In the genomic region with DNA sequence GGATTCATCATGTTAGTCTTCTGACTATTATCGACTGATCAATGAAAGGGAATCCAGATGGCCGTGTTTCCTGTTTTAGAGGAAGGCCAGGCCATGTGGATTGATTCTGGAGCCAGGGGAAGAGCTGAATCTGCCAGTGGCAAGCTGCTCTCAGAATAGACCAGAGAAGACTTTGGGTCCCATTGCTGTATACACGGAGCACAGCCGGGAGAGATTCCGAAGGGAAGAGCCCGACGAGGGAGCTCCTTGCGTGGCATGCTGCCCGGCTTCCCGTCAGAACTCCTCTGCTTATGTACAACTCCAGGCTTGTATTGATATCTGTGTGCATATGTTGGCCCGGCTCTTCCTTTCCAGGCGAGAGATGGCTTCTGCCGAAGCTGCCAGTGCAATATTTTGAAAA, we compare ENCODE assay signal across 14 mouse cellular contexts.
DNase-seq lines count a peak whose midpoint lies in the region; ATAC-seq and TF ChIP-seq lines count a peak whose summit lies in the region.
"Had no signal": no experiment of that assay in that cellular context is flagged by ENCODE, and none has a peak within 500 bp of the region (broad histone marks: within the 10 kb centered on the region; RNA-seq: fewer than 3 reads in every experiment).

No protein-coding gene starts in this region.

- no peak overlapping the region for H3K27ac ChIP-seq in forebrain, embryonic 16.5 days (ENCODE audit: low read length)
- H3K27ac ChIP-seq: liver, embryonic 12.5 days; stomach, embryonic 15.5 days had no signal

- peak; percentile 90 for ATAC-seq in forebrain, embryonic 16.5 days
- ATAC-seq: hindbrain, embryonic 16.5 days; liver, embryonic 12.5 days had no signal

- no peaks in the 10 kb centered on the region for H3K27me3 ChIP-seq in forebrain, embryonic 16.5 days (replicated peaks; ENCODE audit: control insufficient read depth, insufficient read depth, low read length)
- H3K27me3 ChIP-seq: CH12.LX; liver, embryonic 12.5 days; stomach, embryonic 15.5 days had no signal

- TF ChIP-seq POLR2A in brain, embryonic 14.5 days (IDR thresholded peaks at IDR 0.05; ENCODE audit: borderline replicate concordance, extremely low read depth, insufficient read depth, insufficient read length, poor library complexity, severe bottlenecking) = no peak

- DNase-seq in brain, embryonic 14.5 days (ENCODE audit: low read depth) = peak; percentile 45
- DNase-seq in layer of hippocampus, adult 8-10 months (ENCODE audit: low spot score in 2 of 2) = peak; percentile 8 to 35
- peak; percentile 18 to 31 for DNase-seq in left cerebral cortex, postnatal 36 days (ENCODE audit: low spot score in 2 of 2)
- no peak for DNase-seq in cerebellum, adult 18-20 months
- no peak for DNase-seq in gastrocnemius, adult 8-10 months (ENCODE audit: low spot score in 2 of 2)
- DNase-seq in natural killer cell, adult 2 months (ENCODE audit: low spot score in 2 of 2) = no peak
- DNase-seq: cerebellum, adult 9-11 months; lung, postnatal 10 days; thymus, postnatal 25 days had no signal

- H3K4me3 ChIP-seq in forebrain, embryonic 16.5 days (replicated peaks; ENCODE audit: low read length) = no peak overlapping the region
- H3K4me3 ChIP-seq: liver, embryonic 12.5 days; stomach, embryonic 15.5 days had no signal

- WGBS in forebrain, embryonic 16.5 days = 79% methylated on average over 13 of the region's 13 CpGs

- no peaks in the 10 kb centered on the region for H3K4me1 ChIP-seq in forebrain, embryonic 16.5 days (replicated peaks; ENCODE audit: control insufficient read depth, insufficient read depth, low read length)
- H3K4me1 ChIP-seq: liver, embryonic 12.5 days; stomach, embryonic 15.5 days had no signal

- no peak for TF ChIP-seq CTCF in brain, embryonic 14.5 days (IDR thresholded peaks at IDR 0.05; ENCODE audit: borderline replicate concordance, extremely low read depth, insufficient read depth, insufficient read length)

- no peak overlapping the region for H3K4me2 ChIP-seq in forebrain, embryonic 16.5 days (ENCODE audit: low read length)
- H3K4me2 ChIP-seq: liver, embryonic 12.5 days; stomach, embryonic 15.5 days had no signal

- no peaks in the 10 kb centered on the region for H3K36me3 ChIP-seq in forebrain, embryonic 16.5 days (ENCODE audit: control insufficient read depth, insufficient read depth)
- H3K36me3 ChIP-seq: liver, embryonic 12.5 days; stomach, embryonic 15.5 days had no signal

- H3K9ac ChIP-seq in forebrain, embryonic 16.5 days (replicated peaks; ENCODE audit: low read depth, low read length) = no peak overlapping the region
- H3K9ac ChIP-seq: liver, embryonic 12.5 days; stomach, embryonic 15.5 days had no signal

- intact Hi-C loops in left cerebral cortex, postnatal 36 days (cut with DNase I) = no loop called here

- H3K9me3 ChIP-seq in forebrain, embryonic 16.5 days (ENCODE audit: control insufficient read depth, low read length) = no peaks in the 10 kb centered on the region
- H3K9me3 ChIP-seq: liver, embryonic 12.5 days; stomach, embryonic 15.5 days had no signal

Comparison
In these comparisons a context has a peak if more than half of its experiments do, and no peak if none do; other contexts are left out.
1. DNase-seq: peak in brain, embryonic 14.5 days (single experiment), layer of hippocampus, adult 8-10 months (2 of 2) and left cerebral cortex, postnatal 36 days (2 of 2); none in cerebellum, adult 18-20 months (0 of 2), gastrocnemius, adult 8-10 months (0 of 2) and natural killer cell, adult 2 months (0 of 2).